Mouse (Mus musculus): ENCODE measurements around the gene Hyal2.

DNA sequence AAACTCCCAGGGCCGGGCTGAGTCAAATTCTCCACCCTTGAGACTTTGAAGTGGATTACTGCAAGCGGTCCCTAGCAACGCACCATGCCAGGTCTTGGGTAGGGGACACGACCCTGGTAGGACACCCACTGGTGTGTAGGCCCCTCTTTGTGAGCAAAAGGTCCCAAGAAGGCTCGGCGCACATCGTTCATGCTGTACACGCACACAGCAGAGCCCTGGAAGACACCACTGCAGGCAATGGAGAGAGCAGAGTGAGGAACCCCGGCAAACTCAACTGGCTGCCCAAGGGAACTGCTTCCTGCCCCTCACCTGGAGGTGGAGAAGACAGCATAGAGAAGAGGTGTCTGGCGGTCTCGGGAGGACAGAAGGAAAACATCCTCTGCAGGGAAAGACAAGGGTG, 33.5 kb downstream of the Hyal2 start:
- no peak for TF ChIP-seq CTCF (conservative IDR thresholded peaks at IDR 0.05; ENCODE audit: insufficient read depth, insufficient read length, low read depth, low read length)
- no peak for TF ChIP-seq POLR2A (IDR thresholded peaks at IDR 0.05; ENCODE audit: low read depth, low read length)
